Mouse (Mus musculus): ENCODE measurements around the gene Misp.

GRCm38 (mm10) chr10:79831583-79831982, 10.8 kb downstream of the Misp start:
- TF ChIP-seq CTCF (IDR thresholded peaks at IDR 0.05) (no peak), EP300 (IDR thresholded peaks at IDR 0.05; ENCODE audit: insufficient read depth, low read depth, low read length) (no peak)

Data from heart, adult 2 months (tissue).